Mouse (Mus musculus): ENCODE measurements around the gene Shq1. TPM values are rescaled to one million over a fixed set of nuclear protein-coding genes. Genes with fewer than 3 reads are reported as not detected.

Shq1 gene
- polyA plus RNA-seq (2015; fragmentation: Nextera tagmentation; extraction: Ambion mirVana), result 3.6 and 4.8 TPM in 2 replicates

GRCm38 (mm10) chr6:100670880-100671344 lies at the start of gene Shq1:
Gene Shq1 (minus strand): TSS chr6:100671157.

GRCm38 (mm10) chr6:100704574-100705365 lies 33.8 kb upstream of the Shq1 start, which contains the start of gene Gxylt2:
Gene Gxylt2 (plus strand): TSS chr6:100704734.

Other genes with a start within 250 kb of the Shq1 start
- 7.6 and 8.2 TPM in 2 replicates for gene Gxylt2, start 33.6 kb upstream of the Shq1 start, polyA plus RNA-seq (2015; fragmentation: Nextera tagmentation; extraction: Ambion mirVana)
- 10.0 and 10.1 TPM in 2 replicates for gene Ppp4r2, start 162.5 kb upstream of the Shq1 start, polyA plus RNA-seq (2015; fragmentation: Nextera tagmentation; extraction: Ambion mirVana)

Measured in skeletal muscle tissue, postnatal 0 days (tissue).